Mouse (Mus musculus) spleen, adult 2 months (tissue): Measurements from ENCODE around the gene Ralgapb.

Experiments
- CTCF ChIP-seq: fragments of 200-500 bp; IDR thresholded peaks from 2 replicates; pipeline ENCODE4 v1.5.1; 2011; ENCODE audit warnings: mild to moderate bottlenecking, inconsistent platforms; ENCODE audit not compliant: insufficient read depth, insufficient read length, insufficient replicate concordance; ENCODE audit errors: extremely low read depth
- POLR2A ChIP-seq: fragments of 200-500 bp; IDR thresholded peaks from 2 replicates; pipeline ENCODE4 v1.6.1; 2011; ENCODE audit warnings: low read depth, low read length, inconsistent platforms

GRCm38 (mm10) chr2:158409595-158410021 is at the start of gene Ralgapb:
- TF ChIP-seq CTCF (0 out of 2 replicates have a peak, but pooled peaks have one; percentile 21), POLR2A (peak; percentile 35)
